Mouse (Mus musculus): Measurements from ENCODE around the gene Ccdc124. TPM values are rescaled to one million over a fixed set of nuclear protein-coding genes. Genes with fewer than 3 reads are reported as not detected.

Ccdc124 gene
- 142 TPM for polyA plus RNA-seq (2012; fragmentation: generic; extraction: Trizol)
- long read RNA-seq, experiment 1, transcript Ccdc124-201 (5 exons, 1,356 nt): major isoform, 100 of 164 reads
- long read RNA-seq, experiment 1, partial matches to known transcripts: 62 of 164 reads
- long read RNA-seq, experiment 1, other reads (novel, unspliced or antisense): 2 of 164 reads
- long read RNA-seq, experiment 2, transcript Ccdc124-201 (5 exons, 1,356 nt): major isoform, 49 of 62 reads
- long read RNA-seq, experiment 2, partial matches to known transcripts: 12 of 62 reads
- long read RNA-seq, experiment 2, other reads (novel, unspliced or antisense): 1 of 62 reads

DNA sequence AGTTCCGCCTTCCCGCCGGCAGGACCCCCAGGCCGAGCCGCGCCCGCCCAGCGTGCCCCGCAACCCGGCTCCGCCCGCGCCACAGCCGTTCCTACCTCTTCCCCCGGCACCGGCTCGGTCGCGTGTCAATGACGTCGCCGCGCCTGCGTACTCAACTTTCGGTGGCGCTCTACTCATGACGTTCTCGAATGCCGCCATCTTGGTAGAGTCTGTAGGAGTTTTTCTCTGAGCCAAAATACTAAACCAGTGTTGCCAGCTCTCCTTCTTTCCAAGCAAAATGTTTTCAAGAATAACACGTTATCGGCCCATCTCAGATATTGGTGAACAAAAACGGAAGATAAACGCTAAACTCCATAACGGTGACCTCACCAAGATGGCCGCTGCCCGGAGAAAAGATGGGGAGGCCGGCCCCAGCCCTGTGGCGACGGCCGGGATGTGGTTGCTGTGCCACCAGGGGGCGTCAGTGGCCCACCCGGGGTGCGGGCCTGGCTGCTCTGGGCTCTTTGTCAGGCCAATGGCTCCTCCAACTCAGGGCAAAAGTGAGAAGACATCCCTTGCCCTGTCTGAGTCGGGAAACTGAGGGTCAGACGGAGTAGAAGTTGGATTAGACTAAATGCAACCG, at the start of gene Ccdc124:
Gene Ccdc124, minus strand, starts transcription at position 572 of the 622 bp plus-strand sequence.
- Histone ChIP-seq H3K4me3 (ENCODE audit: insufficient read depth, poor library complexity, severe bottlenecking) (peak within 1 kb of the TSS; percentile 86), H3K36me3 (ENCODE audit: control insufficient read depth, insufficient read depth) (no peaks in the 10 kb centered on the region), H3K79me3 (ENCODE audit: low read depth) (peaks cover 9% of the 10 kb centered on the region), H3K79me2 (ENCODE audit: control insufficient read depth, insufficient read depth) (peaks cover 27% of the 10 kb centered on the region), H3ac (ENCODE audit: control insufficient read depth, insufficient read length, low read depth) (peak within 1 kb of the TSS; percentile 85), H3K27me3 (ENCODE audit: control insufficient read depth, insufficient read depth, insufficient read length) (no peaks in the 10 kb centered on the region)
- TF ChIP-seq MYOG (IDR thresholded peaks at IDR 0.05; ENCODE audit: control insufficient read depth, extremely low read depth, insufficient read length) (no peak), CTCF (IDR thresholded peaks at IDR 0.05; ENCODE audit: control insufficient read depth, insufficient read depth, insufficient read length) (peak; percentile 93)

- no peaks in the 10 kb centered on the region for H3K27me3 ChIP-seq (ENCODE audit: control insufficient read depth, insufficient read depth, insufficient read length)
- H3K4me3 ChIP-seq (ENCODE audit: insufficient read depth, poor library complexity, severe bottlenecking): no peak overlapping the region
- H3K79me2 ChIP-seq (ENCODE audit: control insufficient read depth, insufficient read depth): peaks cover 10% of the 10 kb centered on the region
- no peak overlapping the region for H3ac ChIP-seq (ENCODE audit: control insufficient read depth, insufficient read length, low read depth)
- no peaks in the 10 kb centered on the region for H3K79me3 ChIP-seq (ENCODE audit: low read depth)
- H3K36me3 ChIP-seq (ENCODE audit: control insufficient read depth, insufficient read depth): peaks cover 25% of the 10 kb centered on the region
- TF ChIP-seq FOSL1 (IDR thresholded peaks at IDR 0.05; ENCODE audit: insufficient read depth, low read length, poor library complexity, severe bottlenecking): no peak
- no peak for TF ChIP-seq USF1 (IDR thresholded peaks at IDR 0.05; ENCODE audit: low read depth)
- no peak for TF ChIP-seq MYOD1 (IDR thresholded peaks at IDR 0.05; ENCODE audit: control insufficient read depth, insufficient read length, low read depth)
- no peak for TF ChIP-seq CTCF (IDR thresholded peaks at IDR 0.05; ENCODE audit: control insufficient read depth, insufficient read depth, insufficient read length)
- TF ChIP-seq MYOG (IDR thresholded peaks at IDR 0.05; ENCODE audit: control insufficient read depth, extremely low read depth, insufficient read length): no peak
- no peak for TF ChIP-seq CEBPB (IDR thresholded peaks at IDR 0.05; ENCODE audit: low read depth)
- TF ChIP-seq MAX (IDR thresholded peaks at IDR 0.05): no peak
Observed at GRCm38 (mm10) chr8:70920049-70920922, 46.6 kb upstream of the Ccdc124 start.

GRCm38 (mm10) chr8:70914704-70915103, 41.0 kb upstream of the Ccdc124 start:
- TF ChIP-seq CEBPB (IDR thresholded peaks at IDR 0.05; ENCODE audit: low read depth) (no peak), FOSL1 (IDR thresholded peaks at IDR 0.05; ENCODE audit: insufficient read depth, low read length, poor library complexity, severe bottlenecking) (no peak), MYOD1 (IDR thresholded peaks at IDR 0.05; ENCODE audit: control insufficient read depth, insufficient read length, low read depth) (no peak), USF1 (IDR thresholded peaks at IDR 0.05; ENCODE audit: low read depth) (no peak), MAX (IDR thresholded peaks at IDR 0.05) (no peak), MYOG (IDR thresholded peaks at IDR 0.05; ENCODE audit: control insufficient read depth, extremely low read depth, insufficient read length) (no peak), CTCF (IDR thresholded peaks at IDR 0.05; ENCODE audit: control insufficient read depth, insufficient read depth, insufficient read length) (no peak)
- Histone ChIP-seq H3K79me2 (ENCODE audit: control insufficient read depth, insufficient read depth) (peaks cover 56% of the 10 kb centered on the region), H3K36me3 (ENCODE audit: control insufficient read depth, insufficient read depth) (peaks cover 56% of the 10 kb centered on the region), H3ac (ENCODE audit: control insufficient read depth, insufficient read length, low read depth) (no peak overlapping the region), H3K27me3 (ENCODE audit: control insufficient read depth, insufficient read depth, insufficient read length) (no peaks in the 10 kb centered on the region), H3K79me3 (ENCODE audit: low read depth) (peaks cover 20% of the 10 kb centered on the region), H3K4me3 (ENCODE audit: insufficient read depth, poor library complexity, severe bottlenecking) (no peak overlapping the region)

DNA sequence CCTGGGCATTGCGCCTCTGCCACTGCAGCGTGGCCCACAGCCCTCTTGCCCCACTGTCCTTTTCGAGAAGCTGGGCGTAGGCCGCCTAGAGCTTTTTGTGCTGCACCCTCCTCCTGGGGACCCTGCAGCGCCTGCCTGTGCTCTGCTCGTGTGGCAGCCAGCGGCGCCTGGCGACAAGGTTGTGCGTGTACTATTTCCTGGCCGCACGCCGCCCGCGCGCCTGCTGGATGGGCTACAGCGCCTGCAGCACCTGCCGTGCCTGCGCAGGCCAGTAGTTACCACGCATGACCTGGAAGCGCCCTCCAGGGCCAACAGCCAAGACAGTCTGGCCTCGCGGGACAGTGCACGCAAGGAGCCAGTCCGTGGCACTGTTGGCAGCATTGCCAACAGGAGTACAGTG, 39.8 kb upstream of the Ccdc124 start:
- peaks cover 32% of the 10 kb centered on the region for H3K79me3 ChIP-seq (ENCODE audit: low read depth)
- H3K36me3 ChIP-seq (ENCODE audit: control insufficient read depth, insufficient read depth): peaks cover 55% of the 10 kb centered on the region
- TF ChIP-seq USF1 (IDR thresholded peaks at IDR 0.05; ENCODE audit: low read depth) (no peak), MYOG (IDR thresholded peaks at IDR 0.05; ENCODE audit: control insufficient read depth, extremely low read depth, insufficient read length) (no peak), CEBPB (IDR thresholded peaks at IDR 0.05; ENCODE audit: low read depth) (no peak), FOSL1 (IDR thresholded peaks at IDR 0.05; ENCODE audit: insufficient read depth, low read length, poor library complexity, severe bottlenecking) (no peak), MYOD1 (IDR thresholded peaks at IDR 0.05; ENCODE audit: control insufficient read depth, insufficient read length, low read depth) (no peak), MAX (IDR thresholded peaks at IDR 0.05) (no peak), CTCF (IDR thresholded peaks at IDR 0.05; ENCODE audit: control insufficient read depth, insufficient read depth, insufficient read length) (no peak)
- H3ac ChIP-seq (ENCODE audit: control insufficient read depth, insufficient read length, low read depth): no peak overlapping the region
- no peaks in the 10 kb centered on the region for H3K27me3 ChIP-seq (ENCODE audit: control insufficient read depth, insufficient read depth, insufficient read length)
- H3K4me3 ChIP-seq (ENCODE audit: insufficient read depth, poor library complexity, severe bottlenecking): no peak overlapping the region
- H3K79me2 ChIP-seq (ENCODE audit: control insufficient read depth, insufficient read depth): peaks cover 67% of the 10 kb centered on the region

- TF ChIP-seq CTCF (IDR thresholded peaks at IDR 0.05; ENCODE audit: control insufficient read depth, insufficient read depth, insufficient read length): no peak
- TF ChIP-seq USF1 (IDR thresholded peaks at IDR 0.05; ENCODE audit: low read depth): no peak
- no peak for TF ChIP-seq MYOG (IDR thresholded peaks at IDR 0.05; ENCODE audit: control insufficient read depth, extremely low read depth, insufficient read length)
- TF ChIP-seq CEBPB (IDR thresholded peaks at IDR 0.05; ENCODE audit: low read depth): no peak
- no peak for TF ChIP-seq MAX (IDR thresholded peaks at IDR 0.05)
- no peak for TF ChIP-seq MYOD1 (IDR thresholded peaks at IDR 0.05; ENCODE audit: control insufficient read depth, insufficient read length, low read depth)
- no peak for TF ChIP-seq FOSL1 (IDR thresholded peaks at IDR 0.05; ENCODE audit: insufficient read depth, low read length, poor library complexity, severe bottlenecking)
- Histone ChIP-seq H3ac (ENCODE audit: control insufficient read depth, insufficient read length, low read depth) (no peak overlapping the region), H3K36me3 (ENCODE audit: control insufficient read depth, insufficient read depth) (peaks cover 53% of the 10 kb centered on the region), H3K79me3 (ENCODE audit: low read depth) (peaks cover 37% of the 10 kb centered on the region), H3K79me2 (ENCODE audit: control insufficient read depth, insufficient read depth) (peaks cover 73% of the 10 kb centered on the region), H3K27me3 (ENCODE audit: control insufficient read depth, insufficient read depth, insufficient read length) (no peaks in the 10 kb centered on the region), H3K4me3 (ENCODE audit: insufficient read depth, poor library complexity, severe bottlenecking) (no peak overlapping the region)
Observed at GRCm38 (mm10) chr8:70912955-70913354, 39.2 kb upstream of the Ccdc124 start.
